In the genomic region with DNA sequence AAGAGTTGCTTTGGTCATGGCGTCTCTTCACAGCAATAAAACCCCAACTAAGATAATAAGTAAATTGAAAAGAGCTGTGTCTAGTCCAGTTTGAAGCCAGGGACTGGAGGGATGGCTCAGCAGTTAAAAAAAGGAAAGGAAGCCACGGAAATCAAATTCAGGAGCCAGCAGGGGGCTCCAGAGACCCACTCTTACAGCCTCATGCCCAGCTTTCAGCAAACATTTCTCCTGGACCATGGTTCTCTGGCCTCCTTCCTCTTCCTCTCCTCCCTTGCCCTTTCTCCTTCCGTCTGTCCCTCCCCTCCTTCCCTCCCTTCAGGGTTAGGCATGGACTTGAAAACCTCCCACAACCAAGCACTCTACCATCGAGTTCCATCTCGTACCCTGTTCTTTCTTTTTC, we compare ENCODE assay signal across 9 mouse cellular contexts.
A peak's percentile ranks its signal among the peaks of the same experiment; 100 is the strongest.
DNase-seq lines count a peak whose midpoint lies in the region; ATAC-seq lines count a peak whose summit lies in the region.
"Had no signal": no experiment of that assay in that cellular context is flagged by ENCODE, and none has a peak within 500 bp of the region (broad histone marks: within the 10 kb centered on the region; RNA-seq: fewer than 3 reads in every experiment).

No protein-coding gene starts in this region.

- no peak overlapping the region for H3K27ac ChIP-seq in hindbrain, embryonic 11.5 days (ENCODE audit: low read depth, low read length)
- no peak overlapping the region for H3K27ac ChIP-seq in hindbrain, embryonic 12.5 days
- H3K27ac ChIP-seq in forebrain, embryonic 15.5 days (replicated peaks): no peak overlapping the region
- H3K27ac ChIP-seq: liver, embryonic 13.5 days had no signal

- no peak overlapping the region for H3K4me3 ChIP-seq in hindbrain, embryonic 11.5 days (ENCODE audit: low read depth, low read length)
- no peak overlapping the region for H3K4me3 ChIP-seq in hindbrain, embryonic 12.5 days
- H3K4me3 ChIP-seq in forebrain, embryonic 15.5 days: no peak overlapping the region
- H3K4me3 ChIP-seq: liver, embryonic 13.5 days had no signal

- H3K36me3 ChIP-seq in hindbrain, embryonic 11.5 days (ENCODE audit: control insufficient read depth, insufficient read depth, low read length): no peaks in the 10 kb centered on the region
- H3K36me3 ChIP-seq in hindbrain, embryonic 12.5 days: no peaks in the 10 kb centered on the region
- no peaks in the 10 kb centered on the region for H3K36me3 ChIP-seq in forebrain, embryonic 15.5 days
- H3K36me3 ChIP-seq: liver, embryonic 13.5 days had no signal

- no peaks in the 10 kb centered on the region for H3K4me1 ChIP-seq in hindbrain, embryonic 11.5 days (replicated peaks; ENCODE audit: control insufficient read depth, insufficient read depth, low read length)
- no peaks in the 10 kb centered on the region for H3K4me1 ChIP-seq in hindbrain, embryonic 12.5 days
- no peaks in the 10 kb centered on the region for H3K4me1 ChIP-seq in forebrain, embryonic 15.5 days
- H3K4me1 ChIP-seq: liver, embryonic 13.5 days had no signal

- H3K9ac ChIP-seq in hindbrain, embryonic 11.5 days (ENCODE audit: low read depth, low read length): no peak overlapping the region
- no peak overlapping the region for H3K9ac ChIP-seq in hindbrain, embryonic 12.5 days
- H3K9ac ChIP-seq in forebrain, embryonic 15.5 days (replicated peaks): no peak overlapping the region
- H3K9ac ChIP-seq: liver, embryonic 13.5 days had no signal

- no peaks in the 10 kb centered on the region for H3K9me3 ChIP-seq in hindbrain, embryonic 11.5 days (ENCODE audit: control insufficient read depth, low read length)
- no peaks in the 10 kb centered on the region for H3K9me3 ChIP-seq in hindbrain, embryonic 12.5 days (replicated peaks)
- H3K9me3 ChIP-seq in forebrain, embryonic 15.5 days: no peaks in the 10 kb centered on the region
- H3K9me3 ChIP-seq: liver, embryonic 13.5 days had no signal

- no peak for ATAC-seq in hindbrain, embryonic 11.5 days (ENCODE audit: low FRiP score)
- no peak for ATAC-seq in hindbrain, embryonic 12.5 days (ENCODE audit: low FRiP score)
- ATAC-seq in megakaryocyte, adult 5-6 weeks (ENCODE audit: poor library complexity, severe bottlenecking): no peak
- ATAC-seq in forebrain, embryonic 15.5 days (replicated peaks): no peak

- peak; percentile 67 for DNase-seq in hindbrain, embryonic 11.5 days (ENCODE audit: low spot score)
- peak; percentile 25 for DNase-seq in Muller cell, postnatal 12 days (ENCODE audit: inconsistent ontology term)
- peak; percentile 76 to 83 for DNase-seq in cerebellum, postnatal 36 days
- peak; percentile 70 for DNase-seq in layer of hippocampus, adult 11-12 months (ENCODE audit: low spot score)
- peak; percentile 30 for DNase-seq in lung, postnatal 14 days
- DNase-seq: liver, embryonic 13.5 days had no signal

- H3K27me3 ChIP-seq in hindbrain, embryonic 11.5 days (ENCODE audit: control insufficient read depth, insufficient read depth, low read length): no peaks in the 10 kb centered on the region
- no peaks in the 10 kb centered on the region for H3K27me3 ChIP-seq in hindbrain, embryonic 12.5 days
- no peaks in the 10 kb centered on the region for H3K27me3 ChIP-seq in forebrain, embryonic 15.5 days
- H3K27me3 ChIP-seq: liver, embryonic 13.5 days had no signal

- H3K4me2 ChIP-seq in hindbrain, embryonic 11.5 days (replicated peaks; ENCODE audit: low read depth, low read length): no peak overlapping the region
- no peak overlapping the region for H3K4me2 ChIP-seq in hindbrain, embryonic 12.5 days (replicated peaks)
- no peak overlapping the region for H3K4me2 ChIP-seq in forebrain, embryonic 15.5 days (replicated peaks)
- H3K4me2 ChIP-seq: liver, embryonic 13.5 days had no signal

- 71% methylated on average over 5 of the region's 5 CpGs for WGBS in hindbrain, embryonic 11.5 days
- whole genome bisulfite sequencing in hindbrain, embryonic 12.5 days: 62% methylated on average over 5 of the region's 5 CpGs
- 56% methylated on average over 5 of the region's 5 CpGs for WGBS in forebrain, embryonic 15.5 days

Comparison
In these comparisons a context has a peak if more than half of its experiments do, and no peak if none do; other contexts are left out.
1. DNase-seq: peak in every context shown above with its lines; median percentile 80 in cerebellum, postnatal 36 days; 70 in layer of hippocampus, adult 11-12 months; 67 in hindbrain, embryonic 11.5 days; 30 in lung, postnatal 14 days; 25 in Muller cell, postnatal 12 days.